Mouse (Mus musculus) CH12.LX (cell line): Measurements from ENCODE around the gene Rgp1. TPM values are rescaled to one million over a fixed set of nuclear protein-coding genes. Genes with fewer than 3 reads are reported as not detected.

Source experiments
- DNase-seq: peaks from one replicate; pipeline ENCODE4 v3.0.0-alpha.2; 2013; ENCODE audit errors: extremely low read depth
- H3K27ac ChIP-seq: 2 replicates; pipeline ENCODE4 v1.5.1; 2012; ENCODE audit warnings: low read depth, mild to moderate bottlenecking, control low read depth, moderate library complexity; ENCODE audit not compliant: insufficient read depth
- H3K27me3 ChIP-seq: replicated peaks from 2 replicates; pipeline ENCODE3; 2012; ENCODE audit warnings: inconsistent platforms
- H3K36me3 ChIP-seq, 2 experiments: replicated peaks in 1 of 2; 2 replicates each; pipeline versions ENCODE3 to v1.6.1; 2012; ENCODE audit warnings: inconsistent platforms in 1 of 2, low read length in 1 of 2, mild to moderate bottlenecking in 1 of 2, mixed read lengths in 1 of 2, moderate library complexity in 1 of 2; ENCODE audit not compliant: control insufficient read depth in 1 of 2, insufficient read depth in 1 of 2
- H3K4me1 ChIP-seq, 2 experiments: 2 replicates each; pipeline ENCODE4 v1.6.1; 2012; ENCODE audit warnings: inconsistent platforms in 1 of 2, moderate library complexity in 1 of 2; ENCODE audit not compliant: insufficient read depth in 2 of 2, control insufficient read depth in 1 of 2
- H3K4me2 ChIP-seq: 2 replicates; pipeline ENCODE4 v1.6.1; 2012; ENCODE audit warnings: low read depth, mild to moderate bottlenecking, control low read depth; ENCODE audit not compliant: poor library complexity, insufficient read depth, severe bottlenecking
- H3K4me3 ChIP-seq, 3 experiments: fragments of 150-350 bp in 1 of 3; sonication (generic) in 1 of 3; replicated peaks in 1 of 3; 2 replicates each; pipeline versions ENCODE3 to v1.5.1; 2011 to 2012; ENCODE audit warnings: low read depth in 2 of 3, low read length in 2 of 3, mild to moderate bottlenecking in 2 of 3, moderate library complexity in 2 of 3, control low read depth in 1 of 3, improper control_type of control experiment in 1 of 3, inconsistent platforms in 1 of 3, mixed read lengths in 1 of 3; ENCODE audit not compliant: poor library complexity in 1 of 3
- H3K79me2 ChIP-seq: replicated peaks from 2 replicates; pipeline ENCODE4 v1.6.1; 2012; ENCODE audit warnings: mild to moderate bottlenecking, moderate library complexity; ENCODE audit not compliant: control insufficient read depth, poor library complexity, insufficient read depth, severe bottlenecking; ENCODE audit errors: extremely low read depth
- H3K9ac ChIP-seq: 2 replicates; pipeline ENCODE4 v1.6.1; 2012; ENCODE audit warnings: low read depth, mild to moderate bottlenecking, control low read depth, moderate library complexity; ENCODE audit not compliant: insufficient read depth
- H3K9me3 ChIP-seq: replicated peaks from 2 replicates; pipeline ENCODE3; 2012; ENCODE audit warnings: low read length, inconsistent platforms, mixed read lengths
- BHLHE40 ChIP-seq: IDR thresholded peaks from 2 replicates; pipeline ENCODE4 v1.6.1; 2011; ENCODE audit warnings: mild to moderate bottlenecking, low read depth, low read length, improper control_type of control experiment
- CHD2 ChIP-seq: IDR thresholded peaks from 2 replicates; pipeline ENCODE4 v1.6.1; 2011; ENCODE audit warnings: low read length, improper control_type of control experiment
- CTCF ChIP-seq, 2 experiments: IDR thresholded peaks in 1 of 2; conservative IDR thresholded peaks in 1 of 2; 2 replicates each; pipeline ENCODE4 v1.5.1; 2011 to 2012; ENCODE audit warnings: low read depth in 2 of 2, low read length in 2 of 2, improper control_type of control experiment in 1 of 2, inconsistent platforms in 1 of 2, mild to moderate bottlenecking in 1 of 2, moderate library complexity in 1 of 2
- ELF1 ChIP-seq: IDR thresholded peaks from 2 replicates; pipeline ENCODE4 v1.6.1; 2014; ENCODE audit warnings: low read depth, mild to moderate bottlenecking, inconsistent platforms, low read length, improper control_type of control experiment
- ETS1 ChIP-seq: conservative IDR thresholded peaks from 2 replicates; pipeline ENCODE4 v1.6.1; 2012; ENCODE audit warnings: low read depth, mild to moderate bottlenecking, inconsistent platforms, low read length, improper control_type of control experiment, moderate library complexity
- KAT2A ChIP-seq: IDR thresholded peaks from 2 replicates; pipeline ENCODE4 v1.6.1; 2012; ENCODE audit warnings: low read length, improper control_type of control experiment, inconsistent platforms; ENCODE audit not compliant: insufficient replicate concordance
- MAZ ChIP-seq: IDR thresholded peaks from 2 replicates; pipeline ENCODE4 v1.6.1; 2012; ENCODE audit warnings: low read depth, mild to moderate bottlenecking, inconsistent platforms, low read length, improper control_type of control experiment, moderate library complexity
- MEF2A ChIP-seq: IDR thresholded peaks from 2 replicates; pipeline ENCODE4 v1.6.1; 2014; ENCODE audit warnings: low read depth, mild to moderate bottlenecking, inconsistent platforms, low read length, improper control_type of control experiment, borderline replicate concordance
- MXI1 ChIP-seq: IDR thresholded peaks from 2 replicates; pipeline ENCODE4 v1.6.1; 2011; ENCODE audit warnings: mild to moderate bottlenecking, low read depth, low read length, improper control_type of control experiment
- NELFE ChIP-seq: IDR thresholded peaks from 2 replicates; pipeline ENCODE4 v1.6.1; 2011; ENCODE audit warnings: low read depth, low read length, improper control_type of control experiment
- POLR2A ChIP-seq: IDR thresholded peaks from 2 replicates; pipeline ENCODE4 v1.6.1; 2011; ENCODE audit warnings: low read depth, mild to moderate bottlenecking, improper control_type of control experiment, low read length
- RCOR1 ChIP-seq: conservative IDR thresholded peaks from 2 replicates; pipeline ENCODE4 v1.6.1; 2012; ENCODE audit warnings: low read depth, mild to moderate bottlenecking, inconsistent platforms, low read length, improper control_type of control experiment
- SIN3A ChIP-seq: IDR thresholded peaks from 2 replicates; pipeline ENCODE4 v1.6.1; 2012; ENCODE audit warnings: low read length, improper control_type of control experiment, inconsistent platforms
- SMC3 ChIP-seq: IDR thresholded peaks from 2 replicates; pipeline ENCODE4 v1.6.1; 2011; ENCODE audit warnings: low read depth, low read length, improper control_type of control experiment
- TBP ChIP-seq: conservative IDR thresholded peaks from 2 replicates; pipeline ENCODE4 v1.6.1; 2011; ENCODE audit warnings: low read depth, low read length, improper control_type of control experiment
- UBTF ChIP-seq: IDR thresholded peaks from 2 replicates; pipeline ENCODE4 v1.6.1; 2012; ENCODE audit warnings: low read depth, mild to moderate bottlenecking, inconsistent platforms, low read length, improper control_type of control experiment, moderate library complexity
- USF1 ChIP-seq: IDR thresholded peaks from 2 replicates; pipeline ENCODE4 v1.6.1; 2014; ENCODE audit warnings: low read depth, mild to moderate bottlenecking, inconsistent platforms, low read length, improper control_type of control experiment
- USF2 ChIP-seq: conservative IDR thresholded peaks from 2 replicates; pipeline ENCODE4 v1.6.1; 2011; ENCODE audit warnings: low read depth, low read length, improper control_type of control experiment
- ZKSCAN1 ChIP-seq: IDR thresholded peaks from 2 replicates; pipeline ENCODE4 v1.6.1; 2012; ENCODE audit warnings: low read depth, inconsistent platforms, low read length, improper control_type of control experiment, borderline replicate concordance
- ZMIZ1 ChIP-seq: IDR thresholded peaks from 2 replicates; pipeline ENCODE4 v1.6.1; 2012; ENCODE audit warnings: low read depth, mild to moderate bottlenecking, inconsistent platforms, low read length, improper control_type of control experiment
- ZNF384 ChIP-seq: IDR thresholded peaks from 2 replicates; pipeline ENCODE4 v1.6.1; 2012; ENCODE audit warnings: low read depth, low read length, improper control_type of control experiment, inconsistent platforms
- dilution Hi-C: fragments of 300-500 bp; cut with MboI; formaldehyde crosslinking; loops from 2 replicates; pipeline ENCODE4 v1.14.3; 2020; ENCODE audit warnings: low sequenced_read_pairs; ENCODE audit not compliant: extremely low pct_unique_long_range_greater_than_20kb, extremely low pct_ligation_motif_present
- in situ Hi-C: fragments of 300-500 bp; cut with MboI; formaldehyde crosslinking; loops from 3 replicates; pipeline ENCODE4 v1.14.3; 2019; ENCODE audit warnings: low sequenced_read_pairs, low pct_ligation_motif_present, low pct_unique_long_range_greater_than_20kb, mixed read lengths
- polyA plus RNA-seq: library from polyadenylated mRNA; unstranded; fragments of >175 nt; gene quantifications from 2 replicates; pipeline ENCODE4 v1.2.1, GENCODE M21; 2012; ENCODE audit warnings: low read depth; ENCODE audit not compliant: insufficient read length
- total RNA-seq, 2 experiments: library from RNA; depleted of rRNA; stranded (reverse); fragments of 300-350 nt in 1 of 2; fragments of >200 nt in 1 of 2; gene quantifications; 2 replicates each; pipeline ENCODE4 v1.2.3; 2012 to 2014

Rgp1 gene
- total and polyA plus RNA-seq, 3 experiments, result 10.1 to 37.0 (median 16.6) TPM

DNA sequence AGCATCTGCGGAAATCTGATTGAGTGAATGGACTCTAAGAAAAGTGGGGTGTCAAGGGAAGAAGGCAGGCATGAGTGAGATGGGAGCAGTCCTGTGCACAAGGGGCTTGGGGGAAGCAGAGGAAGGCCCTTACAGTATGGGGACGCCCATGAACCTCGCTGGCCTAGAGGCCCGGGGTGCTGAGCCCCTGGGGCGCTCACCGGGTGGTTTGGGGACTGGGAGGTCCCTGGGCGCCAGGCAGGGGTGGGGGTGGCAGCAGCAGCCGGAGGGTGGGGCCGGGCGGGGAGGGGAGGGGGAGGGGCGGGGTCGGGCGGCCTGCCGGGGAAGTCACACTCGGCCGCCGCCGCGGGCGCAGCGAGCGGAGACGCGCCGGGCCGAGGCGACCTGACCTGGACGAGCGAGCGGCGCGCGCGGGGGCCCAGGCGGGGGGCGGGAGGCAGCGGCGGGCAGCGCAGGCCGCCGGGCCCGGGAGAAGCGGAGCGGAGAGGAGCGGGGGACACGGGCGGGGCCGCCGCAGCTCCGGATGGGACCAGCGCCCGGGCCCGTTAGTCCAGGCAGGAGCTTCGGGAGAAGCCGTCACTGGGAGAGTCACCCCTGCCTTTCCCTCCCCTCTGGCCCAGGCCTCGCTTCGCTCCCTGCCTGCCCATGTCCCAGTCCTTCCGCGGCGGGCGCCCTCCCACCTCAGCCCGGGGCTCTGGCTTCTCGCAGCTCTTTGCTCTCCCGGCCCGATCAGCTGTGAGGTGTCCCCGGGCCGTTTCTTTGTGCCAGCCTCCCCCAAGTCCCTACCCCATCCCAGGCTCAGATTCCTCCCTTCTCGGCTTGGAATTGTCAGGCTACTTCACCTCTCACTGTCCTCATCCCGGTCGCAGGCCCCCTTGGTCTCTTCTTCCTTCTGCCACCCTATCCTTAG lies 52.8 kb downstream of the Rgp1 start, which contains the start of gene Npr2:
Npr2 (plus strand) TSS at position 890 of the 910 bp plus-strand sequence.
- Histone ChIP-seq H3K27ac (no peak within 1 kb of the TSS), H3K4me1 (no peaks in the 10 kb centered on the region), H3K36me3 (no peaks in the 10 kb centered on the region), H3K9ac (peak within 1 kb of the TSS; percentile 80), H3K79me2 (no peaks in the 10 kb centered on the region), H3K4me2 (peak within 1 kb of the TSS; percentile 87), H3K4me3 (peak within 1 kb of the TSS in 1 of 3 experiments; percentile 50), H3K9me3 (peaks cover 7% of the 10 kb centered on the region), H3K27me3 (peaks cover 83% of the 10 kb centered on the region)
- dilution Hi-C loops, result no loop called here
- in situ Hi-C loops, result no loop called here
- no peak for DNase-seq
- no peak for TF ChIP-seq ZMIZ1

DNA sequence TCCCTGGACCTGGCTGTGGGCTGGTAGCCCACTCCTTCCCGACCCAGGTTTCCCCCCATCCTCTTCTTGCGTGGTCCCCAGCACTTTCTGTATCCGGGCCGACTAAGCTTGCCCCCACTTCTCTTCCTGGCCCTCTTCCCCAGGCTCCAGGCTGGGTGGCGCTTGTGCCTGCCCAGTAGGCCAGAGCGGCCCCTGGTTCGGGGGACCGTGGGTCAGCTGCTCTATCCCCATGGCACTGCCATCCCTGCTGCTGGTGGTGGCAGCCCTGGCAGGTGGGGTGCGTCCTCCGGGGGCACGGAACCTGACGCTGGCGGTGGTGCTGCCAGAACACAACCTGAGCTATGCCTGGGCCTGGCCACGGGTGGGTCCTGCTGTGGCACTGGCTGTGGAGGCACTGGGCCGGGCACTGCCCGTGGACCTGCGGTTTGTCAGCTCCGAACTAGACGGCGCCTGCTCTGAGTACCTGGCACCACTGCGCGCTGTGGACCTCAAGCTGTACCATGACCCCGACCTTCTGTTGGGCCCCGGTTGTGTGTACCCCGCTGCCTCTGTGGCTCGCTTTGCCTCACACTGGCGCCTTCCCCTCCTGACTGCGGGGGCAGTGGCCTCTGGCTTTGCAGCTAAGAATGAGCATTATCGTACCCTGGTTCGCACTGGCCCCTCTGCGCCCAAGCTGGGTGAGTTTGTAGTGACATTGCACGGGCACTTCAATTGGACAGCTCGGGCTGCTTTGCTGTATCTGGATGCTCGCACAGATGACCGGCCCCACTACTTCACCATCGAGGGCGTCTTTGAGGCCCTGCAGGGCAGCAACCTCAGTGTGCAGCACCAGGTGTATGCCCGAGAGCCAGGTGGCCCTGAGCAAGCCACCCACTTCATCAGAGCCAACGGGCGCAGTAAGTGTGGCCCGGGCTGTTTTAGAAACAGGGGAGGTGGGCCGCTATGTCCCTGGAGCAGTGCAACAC lies 53.7 kb downstream of the Rgp1 start:
- Histone ChIP-seq H3K79me2 (no peaks in the 10 kb centered on the region), H3K36me3 (no peaks in the 10 kb centered on the region), H3K9ac (no peak overlapping the region; the same call in 1 of the 2 replicates), H3K4me1 (no peaks in the 10 kb centered on the region), H3K27ac (no peak overlapping the region), H3K4me2 (no peak overlapping the region), H3K27me3 (peaks cover 82% of the 10 kb centered on the region), H3K4me3 (no peak overlapping the region), H3K9me3 (no peaks in the 10 kb centered on the region)
- in situ Hi-C loops (no loop called here), dilution Hi-C loops (no loop called here)
- no peak for TF ChIP-seq SMC3
- no peak for TF ChIP-seq MAZ
- no peak for TF ChIP-seq ZNF384
- no peak for TF ChIP-seq USF2
- no peak for TF ChIP-seq BHLHE40
- TF ChIP-seq MEF2A, result no peak
- TF ChIP-seq ELF1, result no peak
- TF ChIP-seq UBTF, result no peak
- no peak for TF ChIP-seq MXI1
- no peak for TF ChIP-seq ZKSCAN1
- no peak for TF ChIP-seq ETS1
- TF ChIP-seq SIN3A, result no peak
- no peak for TF ChIP-seq RCOR1
- TF ChIP-seq NELFE, result no peak
- no peak for TF ChIP-seq CHD2
- no peak for TF ChIP-seq USF1
- TF ChIP-seq TBP, result no peak
- TF ChIP-seq CTCF (conservative IDR thresholded peaks at IDR 0.05 in 1 of 2, IDR thresholded peaks at IDR 0.05 in 1 of 2; ENCODE audit: low read depth in 2 of 2, low read length in 2 of 2), result no peak
- TF ChIP-seq KAT2A, result no peak
- no peak for TF ChIP-seq POLR2A
- DNase-seq, result no peak
